ENCODE assay signal across 10 mouse cellular contexts in genomic region chr1:184822678-184823077, GRCm38 (mm10). TPM values are rescaled to one million over a fixed set of nuclear protein-coding genes. Genes with fewer than 3 reads are reported as not detected.
A peak's percentile ranks its signal among the peaks of the same experiment; 100 is the strongest.
DNase-seq lines count a peak whose midpoint lies in the region; ATAC-seq lines count a peak whose summit lies in the region.
"Had no signal": no experiment of that assay in that cellular context is flagged by ENCODE, and none has a peak within 500 bp of the region (broad histone marks: within the 10 kb centered on the region; RNA-seq: fewer than 3 reads in every experiment).

No protein-coding gene starts in this region.

- peaks cover 30% of the 10 kb centered on the region for H3K36me3 ChIP-seq in heart, embryonic 16.5 days (ENCODE audit: control insufficient read depth, insufficient read depth)
- peaks cover 38% of the 10 kb centered on the region for H3K36me3 ChIP-seq in embryonic facial prominence, embryonic 15.5 days

- no peaks in the 10 kb centered on the region for H3K27me3 ChIP-seq in heart, embryonic 16.5 days (ENCODE audit: control insufficient read depth, insufficient read depth, low read length)
- no peaks in the 10 kb centered on the region for H3K27me3 ChIP-seq in embryonic facial prominence, embryonic 15.5 days
- H3K27me3 ChIP-seq: heart, embryonic 15.5 days; megakaryocyte, embryonic 14.5 days had no signal

- DNase-seq in heart, adult 8-10 months (ENCODE audit: low spot score), result no peak
- peak; percentile 69 for DNase-seq in R1 (ENCODE audit: low read depth, low spot score)
- DNase-seq in left cerebral cortex, postnatal 14 days (ENCODE audit: low spot score in 2 of 2), result peak; percentile 62 to 72
- peak; percentile 29 for DNase-seq in right cerebral cortex, postnatal 25 days
- DNase-seq in yolk sac, embryonic 10.5 days (ENCODE audit: low spot score), result no peak
- no peak for DNase-seq in thymus, postnatal 14 days

- no peak overlapping the region for H3K4me3 ChIP-seq in heart, embryonic 16.5 days (ENCODE audit: low read length)
- H3K4me3 ChIP-seq in embryonic facial prominence, embryonic 15.5 days (replicated peaks), result no peak overlapping the region
- H3K4me3 ChIP-seq: heart, embryonic 15.5 days; megakaryocyte, embryonic 14.5 days had no signal

- intact Hi-C loops in left cerebral cortex, postnatal 14 days (cut with DNase I), result loop anchor here (10.0 kb wide), 1 partner anchor 372 kb away; no protein-coding TSS in a partner anchor

- no peaks in the 10 kb centered on the region for H3K9me3 ChIP-seq in heart, embryonic 16.5 days (replicated peaks; ENCODE audit: control insufficient read depth, low read length)
- no peaks in the 10 kb centered on the region for H3K9me3 ChIP-seq in embryonic facial prominence, embryonic 15.5 days (replicated peaks)
- H3K9me3 ChIP-seq: heart, embryonic 15.5 days; megakaryocyte, embryonic 14.5 days had no signal

- peak overlapping the region; percentile 37 for H3K4me2 ChIP-seq in heart, embryonic 16.5 days (ENCODE audit: low read depth, low read length)
- peak overlapping the region; percentile 29 for H3K4me2 ChIP-seq in embryonic facial prominence, embryonic 15.5 days (replicated peaks)
- H3K4me2 ChIP-seq: heart, embryonic 15.5 days had no signal

- WGBS in heart, embryonic 16.5 days, result 28% methylated on average over 11 of the region's 11 CpGs
- 15% methylated on average over 11 of the region's 11 CpGs for WGBS in embryonic facial prominence, embryonic 15.5 days

- H3K4me1 ChIP-seq in heart, embryonic 16.5 days (ENCODE audit: control insufficient read depth, insufficient read depth, low read length), result peaks cover 12% of the 10 kb centered on the region
- peaks cover 23% of the 10 kb centered on the region for H3K4me1 ChIP-seq in embryonic facial prominence, embryonic 15.5 days

- ATAC-seq in heart, embryonic 16.5 days (replicated peaks; ENCODE audit: extremely low read depth, insufficient read depth, low FRiP score), result no peak
- no peak; the same call in 1 of the 2 replicates for ATAC-seq in embryonic facial prominence, embryonic 15.5 days (ENCODE audit: insufficient number of reproducible peaks, low FRiP score, low TSS enrichment, low read depth)

- H3K27ac ChIP-seq in heart, embryonic 16.5 days (ENCODE audit: low read length), result no peak overlapping the region
- H3K27ac ChIP-seq in embryonic facial prominence, embryonic 15.5 days (replicated peaks), result no peak overlapping the region
- H3K27ac ChIP-seq: heart, embryonic 15.5 days had no signal

- no peak overlapping the region for H3K9ac ChIP-seq in heart, embryonic 16.5 days (ENCODE audit: low read length)
- no peak overlapping the region for H3K9ac ChIP-seq in embryonic facial prominence, embryonic 15.5 days
- H3K9ac ChIP-seq: heart, embryonic 15.5 days had no signal

RNA-seq across cellular contexts. Expression of gene Marc1, which starts 11.6 kb away (rescaled TPM):
- polyA plus RNA-seq in heart, embryonic 16.5 days (2015; fragmentation: Nextera tagmentation; extraction: Ambion mirVana), result 0.29 TPM in 1 of 2 replicates, not detected in the other
- not detected for total RNA-seq in heart, adult 8-10 months (2022)
- polyA plus RNA-seq in embryonic facial prominence, embryonic 15.5 days (2015; fragmentation: Nextera tagmentation; extraction: Ambion mirVana), result 0.16 and 0.24 TPM in 2 replicates
- under 1 TPM in 1 of 2 experiments, not detected in 1; 0.36 TPM for total RNA-seq in left cerebral cortex, postnatal 14 days (2021)
- polyA plus RNA-seq: heart, embryonic 15.5 days had no signal

RNA-seq across cellular contexts. Expression of gene Marc2, which starts 23.6 kb away (rescaled TPM):
- 117 and 137 TPM in 2 replicates for polyA plus RNA-seq in heart, embryonic 16.5 days (2015; fragmentation: Nextera tagmentation; extraction: Ambion mirVana)
- 100 to 1,000 TPM; 113 to 146 (median 132) TPM for total RNA-seq in heart, adult 8-10 months (2022)
- polyA plus RNA-seq in embryonic facial prominence, embryonic 15.5 days (2015; fragmentation: Nextera tagmentation; extraction: Ambion mirVana), result 191 and 202 TPM in 2 replicates
- total RNA-seq in left cerebral cortex, postnatal 14 days (2021), result 100 to 1,000 TPM in 1 of 2 experiments, 10 to 100 TPM in 1; 100.0 to 122 TPM

Comparison
In these comparisons a context has a peak if more than half of its experiments do, and no peak if none do; other contexts are left out.
1. DNase-seq: peak in R1 (single experiment), left cerebral cortex, postnatal 14 days (2 of 2) and right cerebral cortex, postnatal 25 days (single experiment); none in heart, adult 8-10 months (single experiment), yolk sac, embryonic 10.5 days (single experiment) and thymus, postnatal 14 days (single experiment).